Mouse (Mus musculus): ENCODE measurements at regions not wholly inside any gene's neighbourhood (a gene's known extent, or its start where the extent isn't known, plus 50 kb on each side); places are given as distances from the start of the nearest gene placed in this dataset.
"Not testable (repeated sequence)": the region's sequence is repeated elsewhere in the genome, so short reads cannot be mapped to it uniquely, and the experiment has no call there.

- no peaks in the 10 kb centered on the region for H3K4me1 ChIP-seq
- no peak overlapping the region for H3K27ac ChIP-seq (replicated peaks)
- no peak overlapping the region for H3K9ac ChIP-seq
- no peak overlapping the region for H3K4me2 ChIP-seq (replicated peaks)
- no peak overlapping the region for H3K4me3 ChIP-seq (replicated peaks)
- WGBS, result 81% methylated on average over 3 of the region's 3 CpGs
- no peaks in the 10 kb centered on the region for H3K27me3 ChIP-seq
- ATAC-seq (ENCODE audit: insufficient number of reproducible peaks, low FRiP score, low TSS enrichment, low read depth), result no peak
- no peaks in the 10 kb centered on the region for H3K36me3 ChIP-seq
- H3K9me3 ChIP-seq (replicated peaks), result no peaks in the 10 kb centered on the region
These were observed 70.5 kb upstream of the Sv2b start for GRCm38 (mm10) chr7:75379595-75379994.

DNA sequence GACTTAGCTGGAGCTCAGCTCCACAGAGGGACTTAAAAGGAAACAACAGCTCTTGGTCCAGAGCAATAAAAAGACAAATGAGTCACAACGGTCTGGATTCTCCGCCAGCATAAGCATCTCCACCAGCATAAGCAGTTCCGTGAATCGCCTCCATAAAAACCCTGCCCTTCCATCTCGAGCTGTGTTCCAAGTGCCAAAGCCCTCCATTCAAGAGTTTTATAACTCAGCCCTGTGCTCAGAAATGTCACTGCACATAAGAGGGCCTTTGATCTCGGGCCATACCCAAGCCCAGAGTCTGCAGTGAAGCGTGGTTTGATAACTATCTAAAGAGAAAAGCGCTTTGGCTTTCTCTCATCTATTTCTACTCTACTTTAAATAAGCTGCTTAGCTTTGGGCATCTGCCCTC is 70.8 kb upstream of the Akap13 start:
- Histone ChIP-seq H3K27ac (replicated peaks) (no peak overlapping the region), H3K9ac (no peak overlapping the region), H3K27me3 (no peaks in the 10 kb centered on the region), H3K4me1 (no peaks in the 10 kb centered on the region), H3K36me3 (no peaks in the 10 kb centered on the region), H3K9me3 (replicated peaks) (no peaks in the 10 kb centered on the region), H3K4me2 (replicated peaks) (no peak overlapping the region), H3K4me3 (replicated peaks) (no peak overlapping the region)
- no peak for ATAC-seq (ENCODE audit: insufficient number of reproducible peaks, low FRiP score, low TSS enrichment, low read depth)
- 56% methylated on average over 8 of the region's 8 CpGs for WGBS

- Histone ChIP-seq H3K27ac (replicated peaks) (no peak overlapping the region), H3K36me3 (no peaks in the 10 kb centered on the region), H3K9ac (no peak overlapping the region), H3K9me3 (replicated peaks) (no peaks in the 10 kb centered on the region), H3K27me3 (no peaks in the 10 kb centered on the region), H3K4me1 (no peaks in the 10 kb centered on the region), H3K4me2 (replicated peaks) (no peak overlapping the region), H3K4me3 (replicated peaks) (no peak overlapping the region)
- 76% methylated on average over 1 of the region's 1 CpGs for WGBS
- no peak for ATAC-seq (ENCODE audit: insufficient number of reproducible peaks, low FRiP score, low TSS enrichment, low read depth)
These were observed 68.3 kb upstream of the Akap13 start for GRCm38 (mm10) chr7:75387033-75387432.

DNA sequence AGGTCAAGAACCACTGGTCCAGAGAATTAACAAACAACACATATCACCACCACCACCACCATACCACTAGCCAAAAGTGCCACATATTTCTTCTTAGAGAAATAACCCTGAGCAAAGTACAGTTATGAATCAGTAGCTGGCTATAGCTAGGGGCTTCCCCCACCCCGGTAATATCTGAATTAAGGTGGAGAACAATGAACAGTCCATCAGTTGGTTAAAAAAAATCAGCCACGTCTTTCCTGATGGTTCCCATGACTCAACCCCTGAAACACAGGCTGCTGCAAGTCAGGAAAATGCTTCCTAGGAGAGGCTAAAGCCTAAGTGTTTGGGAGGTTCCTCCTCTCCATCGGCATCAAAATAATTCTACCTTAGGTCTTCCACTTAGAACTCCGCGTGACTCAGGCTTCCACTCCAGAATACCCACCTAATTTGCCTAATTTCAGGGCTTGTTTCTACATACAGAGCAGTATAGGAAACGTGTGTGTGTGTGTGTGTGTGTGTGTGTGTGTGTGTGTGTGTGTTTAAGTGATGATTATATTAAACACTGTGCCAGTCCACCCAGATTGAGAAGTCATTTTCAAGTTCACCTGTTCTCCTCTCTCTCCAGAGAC is 67.4 kb upstream of the Akap13 start:
- no peak overlapping the region for H3K27ac ChIP-seq (replicated peaks)
- ATAC-seq (ENCODE audit: insufficient number of reproducible peaks, low FRiP score, low TSS enrichment, low read depth), result no peak
- H3K4me1 ChIP-seq, result no peaks in the 10 kb centered on the region
- H3K9ac ChIP-seq, result no peak overlapping the region
- H3K36me3 ChIP-seq, result no peaks in the 10 kb centered on the region
- H3K4me3 ChIP-seq (replicated peaks), result no peak overlapping the region
- whole genome bisulfite sequencing, result 72% methylated on average over 6 of the region's 6 CpGs
- no peak overlapping the region for H3K4me2 ChIP-seq (replicated peaks)
- H3K9me3 ChIP-seq (replicated peaks), result no peaks in the 10 kb centered on the region
- H3K27me3 ChIP-seq, result no peaks in the 10 kb centered on the region

DNA sequence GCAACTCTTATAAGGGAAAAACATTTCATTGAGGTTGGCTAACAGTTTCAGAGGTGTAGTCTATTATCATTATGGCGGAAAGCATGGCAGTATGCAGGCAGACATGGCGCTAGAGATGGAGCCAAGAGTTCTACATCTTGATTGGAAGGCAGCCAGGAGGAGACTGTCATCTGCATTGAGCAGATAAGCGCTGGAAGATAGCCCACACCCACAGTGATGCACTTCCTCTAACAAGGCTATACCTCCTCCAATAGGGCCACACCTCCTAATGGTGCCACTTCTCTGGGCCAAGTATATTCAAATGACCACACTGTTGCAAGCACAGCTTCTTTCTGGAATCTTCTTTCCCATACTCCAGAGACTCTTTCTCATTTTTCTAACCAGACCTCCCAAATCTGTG is 65.2 kb upstream of the Akap13 start:
- no peak overlapping the region for H3K9ac ChIP-seq
- H3K36me3 ChIP-seq, result no peaks in the 10 kb centered on the region
- no peak overlapping the region for H3K4me2 ChIP-seq (replicated peaks)
- 0 out of 2 replicates have a peak, but pooled peaks cover 2% of the 10 kb centered on the region for H3K4me1 ChIP-seq
- WGBS, result 82% methylated on average over 3 of the region's 3 CpGs
- H3K27me3 ChIP-seq, result no peaks in the 10 kb centered on the region
- H3K27ac ChIP-seq (replicated peaks), result no peak overlapping the region
- H3K9me3 ChIP-seq (replicated peaks), result no peaks in the 10 kb centered on the region
- no peak overlapping the region for H3K4me3 ChIP-seq (replicated peaks)
- ATAC-seq (ENCODE audit: insufficient number of reproducible peaks, low FRiP score, low TSS enrichment, low read depth), result no peak

DNA sequence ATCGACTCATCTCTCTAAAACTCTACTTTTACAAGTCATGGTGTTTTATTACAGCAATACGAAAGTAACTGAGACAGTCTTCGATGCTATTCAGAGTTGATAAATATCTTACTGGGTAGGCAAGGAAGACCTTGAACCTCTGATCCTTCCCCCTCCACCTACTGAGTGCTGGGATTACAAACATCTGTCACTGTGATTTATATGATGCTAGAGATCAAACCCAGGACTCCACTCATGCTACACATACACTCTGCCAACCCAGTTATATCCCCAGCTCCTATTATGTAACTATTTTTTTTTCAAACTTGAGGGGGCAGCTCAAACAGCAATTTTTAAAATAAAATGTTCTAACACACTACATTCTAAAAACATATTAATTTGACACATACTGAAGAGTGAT is 62.6 kb upstream of the Akap13 start:
- H3K4me1 ChIP-seq, result peaks cover 11% of the 10 kb centered on the region
- no peaks in the 10 kb centered on the region for H3K9me3 ChIP-seq (replicated peaks)
- no peak overlapping the region for H3K27ac ChIP-seq (replicated peaks)
- no peak overlapping the region for H3K9ac ChIP-seq
- H3K4me2 ChIP-seq (replicated peaks), result no peak overlapping the region
- WGBS, result 59% methylated on average over 3 of the region's 3 CpGs
- no peak overlapping the region for H3K4me3 ChIP-seq (replicated peaks)
- no peaks in the 10 kb centered on the region for H3K27me3 ChIP-seq
- no peak for ATAC-seq (ENCODE audit: insufficient number of reproducible peaks, low FRiP score, low TSS enrichment, low read depth)
- no peaks in the 10 kb centered on the region for H3K36me3 ChIP-seq

- Histone ChIP-seq H3K4me1 (peaks cover 11% of the 10 kb centered on the region), H3K4me3 (replicated peaks) (no peak overlapping the region), H3K27ac (replicated peaks) (no peak overlapping the region), H3K9me3 (replicated peaks) (no peaks in the 10 kb centered on the region), H3K36me3 (no peaks in the 10 kb centered on the region), H3K27me3 (no peaks in the 10 kb centered on the region), H3K4me2 (replicated peaks) (no peak overlapping the region), H3K9ac (no peak overlapping the region)
- ATAC-seq (ENCODE audit: insufficient number of reproducible peaks, low FRiP score, low TSS enrichment, low read depth), result no peak
- 82% methylated on average over 2 of the region's 2 CpGs for WGBS
These were observed 61.9 kb upstream of the Akap13 start for GRCm38 (mm10) chr7:75393466-75393865.

DNA sequence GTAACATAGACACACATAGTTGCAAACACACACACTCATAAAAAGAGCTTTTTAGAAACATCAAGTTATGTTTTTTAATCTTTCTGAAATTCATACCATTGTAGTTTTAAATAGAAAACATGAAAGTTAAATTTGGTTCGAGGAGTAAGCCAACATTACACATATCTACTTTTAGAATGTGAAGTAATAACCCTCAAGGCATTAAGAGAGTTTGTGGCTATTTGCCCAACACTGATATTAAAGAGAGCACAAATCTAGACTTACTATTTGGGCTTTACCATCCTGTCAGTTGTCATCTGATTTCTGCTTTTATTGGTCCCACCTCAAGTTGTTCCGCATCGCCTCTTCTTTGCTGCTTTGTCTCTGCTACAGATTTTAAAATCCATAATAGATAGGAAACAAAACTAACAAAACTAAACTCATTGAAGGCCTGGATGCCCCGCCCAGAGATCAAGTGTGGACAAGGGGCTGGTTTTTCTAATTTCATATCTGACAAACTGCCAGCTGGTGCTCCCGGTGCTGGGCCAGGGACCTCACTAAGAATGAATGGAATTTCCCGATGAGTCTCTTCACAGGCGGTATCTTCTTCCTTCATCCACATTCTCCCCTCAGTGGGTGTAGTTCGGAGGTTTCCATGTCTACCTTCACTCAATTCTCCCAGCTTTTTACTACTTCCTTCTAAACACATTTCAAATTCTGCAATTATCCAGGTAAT is 60.3 kb upstream of the Akap13 start:
- WGBS, result 56% methylated on average over 8 of the region's 8 CpGs
- Histone ChIP-seq H3K4me2 (replicated peaks) (no peak overlapping the region), H3K27ac (replicated peaks) (no peak overlapping the region), H3K9me3 (replicated peaks) (no peaks in the 10 kb centered on the region), H3K4me3 (replicated peaks) (no peak overlapping the region), H3K27me3 (no peaks in the 10 kb centered on the region), H3K36me3 (no peaks in the 10 kb centered on the region), H3K9ac (no peak overlapping the region), H3K4me1 (peaks cover 11% of the 10 kb centered on the region)
- no peak for ATAC-seq (ENCODE audit: insufficient number of reproducible peaks, low FRiP score, low TSS enrichment, low read depth)

DNA sequence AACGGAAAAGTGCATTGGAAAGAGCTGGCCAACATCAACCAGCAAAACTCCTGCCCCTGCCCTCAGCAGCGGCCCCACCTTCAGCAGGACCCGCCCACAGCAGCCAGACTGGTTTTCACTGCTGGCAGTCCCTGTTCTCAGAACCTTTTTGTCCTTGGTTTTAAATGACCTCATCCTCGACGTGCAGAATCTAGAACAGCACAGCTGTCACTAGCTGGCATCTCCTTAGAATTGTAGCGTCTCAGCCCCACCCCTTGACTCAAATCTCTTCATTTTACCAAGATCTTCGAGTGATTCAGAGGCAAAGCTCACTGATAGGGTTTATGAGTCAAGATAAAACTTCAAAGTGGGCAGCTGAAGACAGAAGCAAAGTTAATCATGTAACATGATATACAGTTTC is 57.8 kb upstream of the Akap13 start:
- H3K9me3 ChIP-seq (replicated peaks), result no peaks in the 10 kb centered on the region
- H3K4me3 ChIP-seq (replicated peaks), result no peak overlapping the region
- no peak overlapping the region for H3K9ac ChIP-seq
- H3K4me2 ChIP-seq (replicated peaks), result no peak overlapping the region
- H3K4me1 ChIP-seq, result peaks cover 11% of the 10 kb centered on the region
- H3K36me3 ChIP-seq, result no peaks in the 10 kb centered on the region
- H3K27me3 ChIP-seq, result no peaks in the 10 kb centered on the region
- WGBS, result 15% methylated on average over 7 of the region's 7 CpGs
- no peak for ATAC-seq (ENCODE audit: insufficient number of reproducible peaks, low FRiP score, low TSS enrichment, low read depth)
- H3K27ac ChIP-seq (replicated peaks), result no peak overlapping the region; the same call in 1 of the 2 replicates

DNA sequence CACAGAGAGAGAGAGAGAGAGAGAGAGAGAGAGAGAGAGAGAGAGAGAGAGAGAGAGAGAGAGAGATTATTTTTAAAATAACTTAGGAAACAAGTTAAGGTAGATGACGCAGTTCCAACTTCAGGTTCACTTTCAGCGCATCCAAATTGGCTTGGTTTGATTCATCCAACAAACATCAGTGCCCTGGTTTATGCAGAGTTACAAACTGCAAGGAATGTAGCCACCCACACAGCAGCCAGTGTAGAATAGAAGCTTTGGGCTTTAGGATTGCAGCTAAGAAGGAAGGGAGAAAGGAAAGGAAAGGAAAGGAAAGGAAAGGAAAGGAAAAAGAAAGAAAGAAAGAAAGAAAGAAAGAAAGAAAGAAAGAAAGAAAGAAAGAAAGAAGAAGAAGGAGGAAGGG is 56.9 kb upstream of the Akap13 start:
- 65% methylated on average over 2 of the region's 2 CpGs for WGBS
- not testable (repeated sequence) for H3K4me2 ChIP-seq (replicated peaks); H3K9ac ChIP-seq; ATAC-seq (ENCODE audit: insufficient number of reproducible peaks, low FRiP score, low TSS enrichment, low read depth); H3K27me3 ChIP-seq; H3K4me3 ChIP-seq (replicated peaks); H3K9me3 ChIP-seq (replicated peaks); H3K27ac ChIP-seq (replicated peaks); H3K36me3 ChIP-seq
- H3K4me1 ChIP-seq, result peaks cover 11% of the 10 kb centered on the region

DNA sequence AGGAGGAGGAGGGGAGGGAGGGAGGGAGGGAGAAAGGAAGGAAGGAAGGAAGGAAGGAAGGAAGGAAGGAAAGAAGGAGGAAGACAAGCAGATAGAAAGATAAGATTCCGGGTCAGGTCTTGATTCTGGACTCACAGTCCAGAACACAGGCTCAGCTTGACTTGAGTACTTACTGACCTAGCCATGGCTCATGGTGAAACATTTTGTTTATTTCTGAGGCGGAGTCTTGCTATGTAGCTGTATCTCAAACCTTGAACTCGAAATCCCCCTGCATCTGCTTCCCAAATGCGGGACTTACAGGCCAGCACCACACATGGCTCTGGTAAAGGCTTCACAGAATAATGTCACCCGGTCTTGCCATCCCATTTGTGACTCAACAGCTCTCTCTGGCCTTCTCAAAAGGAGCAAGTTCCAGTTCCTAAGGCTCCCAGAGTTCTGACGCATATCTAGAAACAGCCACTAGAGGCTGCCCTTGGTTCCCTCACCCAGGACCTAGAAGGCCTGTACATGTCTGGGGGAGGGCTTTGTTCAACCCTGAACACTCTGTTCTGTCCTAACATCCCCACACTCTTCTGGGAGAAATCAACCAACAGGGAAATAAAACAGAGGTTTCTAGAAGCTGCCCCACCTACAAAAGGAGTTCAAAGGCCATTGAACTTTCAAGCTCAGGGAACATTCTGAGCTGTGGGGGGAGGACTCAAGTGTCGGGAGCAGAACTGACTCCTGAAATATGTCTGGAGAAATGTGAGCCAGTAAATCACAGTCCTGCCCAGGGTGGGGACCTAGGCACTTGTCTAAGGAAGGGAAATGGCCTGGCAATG is 56.2 kb upstream of the Akap13 start:
- WGBS, result 44% methylated on average over 7 of the region's 7 CpGs
- no peak overlapping the region for H3K4me3 ChIP-seq (replicated peaks)
- peak; percentile 63; the same call in 1 of the 2 replicates for ATAC-seq (ENCODE audit: insufficient number of reproducible peaks, low FRiP score, low TSS enrichment, low read depth)
- H3K27ac ChIP-seq (replicated peaks), result no peak overlapping the region
- H3K9ac ChIP-seq, result no peak overlapping the region
- H3K9me3 ChIP-seq (replicated peaks), result no peaks in the 10 kb centered on the region
- peaks cover 11% of the 10 kb centered on the region for H3K4me1 ChIP-seq
- H3K4me2 ChIP-seq (replicated peaks), result no peak overlapping the region
- no peaks in the 10 kb centered on the region for H3K36me3 ChIP-seq
- no peaks in the 10 kb centered on the region for H3K27me3 ChIP-seq

All from embryonic facial prominence, embryonic 15.5 days (tissue).